Mouse (Mus musculus): Measurements from ENCODE around the gene Wdr18. TPM values are rescaled to one million over a fixed set of nuclear protein-coding genes. Genes with fewer than 3 reads are reported as not detected.

The Wdr18 gene
- polyA plus RNA-seq, 1 experiment from 2014 or later = 44.0 TPM

DNA sequence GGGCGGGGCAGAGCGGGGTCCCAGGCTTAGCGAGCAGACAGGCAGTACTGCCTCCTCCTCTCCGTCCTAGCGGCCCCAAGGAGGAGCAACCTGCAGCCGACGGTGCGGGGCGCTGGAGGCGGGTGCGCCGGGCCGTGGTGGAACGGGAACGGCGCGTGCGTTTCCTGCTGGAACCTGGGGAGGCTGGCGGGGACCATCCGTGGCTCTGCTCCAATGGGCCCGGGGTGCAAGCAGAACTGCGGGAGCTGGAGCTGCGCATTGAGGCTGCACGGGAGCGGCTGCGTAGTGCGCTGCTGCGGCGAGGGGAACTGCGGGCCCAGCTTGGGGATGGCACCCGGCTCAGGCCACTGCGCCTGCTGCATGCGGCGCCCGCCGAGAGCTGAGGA is 16.8 kb downstream of the Wdr18 start:
- no peaks in the 10 kb centered on the region for H3K4me1 ChIP-seq (replicated peaks; ENCODE audit: control insufficient read depth, insufficient read depth, low read length)
- WGBS = 75% methylated on average over 24 of the region's 36 CpGs
- peaks cover 7% of the 10 kb centered on the region; the same call in 1 of the 2 replicates for H3K27me3 ChIP-seq (replicated peaks; ENCODE audit: control insufficient read depth, insufficient read depth, low read length)
- ATAC-seq = no peak
- no peak overlapping the region for H3K4me3 ChIP-seq (ENCODE audit: low read depth, low read length)
- H3K9ac ChIP-seq (ENCODE audit: low read depth, low read length) = no peak overlapping the region
- H3K4me2 ChIP-seq (replicated peaks; ENCODE audit: low read depth) = no peak overlapping the region
- H3K9me3 ChIP-seq (ENCODE audit: control insufficient read depth) = no peaks in the 10 kb centered on the region
- TF ChIP-seq CTCF (IDR thresholded peaks at IDR 0.05; ENCODE audit: low read depth) = no peak
- peak overlapping the region; percentile 21; the same call in 1 of the 2 replicates for H3K27ac ChIP-seq (ENCODE audit: low read depth, low read length)
- H3K36me3 ChIP-seq (ENCODE audit: control insufficient read depth, insufficient read depth) = peaks cover 44% of the 10 kb centered on the region

- WGBS = 89% methylated on average over 28 of the region's 28 CpGs
- Histone ChIP-seq H3K9ac (ENCODE audit: low read depth, low read length) (no peak overlapping the region), H3K9me3 (ENCODE audit: control insufficient read depth) (no peaks in the 10 kb centered on the region), H3K4me1 (replicated peaks; ENCODE audit: control insufficient read depth, insufficient read depth, low read length) (no peaks in the 10 kb centered on the region), H3K27ac (ENCODE audit: low read depth, low read length) (no peak overlapping the region), H3K27me3 (replicated peaks; ENCODE audit: control insufficient read depth, insufficient read depth, low read length) (0 out of 2 replicates have a peak, but pooled peaks cover under 1% of the 10 kb centered on the region), H3K4me3 (ENCODE audit: low read depth, low read length) (no peak overlapping the region), H3K4me2 (replicated peaks; ENCODE audit: low read depth) (no peak overlapping the region), H3K36me3 (ENCODE audit: control insufficient read depth, insufficient read depth) (peaks cover 44% of the 10 kb centered on the region)
- ATAC-seq = no peak
- TF ChIP-seq CTCF (IDR thresholded peaks at IDR 0.05; ENCODE audit: low read depth) = no peak
Measured at GRCm38 (mm10) chr10:79977324-79977723, 17.4 kb downstream of the Wdr18 start.

DNA sequence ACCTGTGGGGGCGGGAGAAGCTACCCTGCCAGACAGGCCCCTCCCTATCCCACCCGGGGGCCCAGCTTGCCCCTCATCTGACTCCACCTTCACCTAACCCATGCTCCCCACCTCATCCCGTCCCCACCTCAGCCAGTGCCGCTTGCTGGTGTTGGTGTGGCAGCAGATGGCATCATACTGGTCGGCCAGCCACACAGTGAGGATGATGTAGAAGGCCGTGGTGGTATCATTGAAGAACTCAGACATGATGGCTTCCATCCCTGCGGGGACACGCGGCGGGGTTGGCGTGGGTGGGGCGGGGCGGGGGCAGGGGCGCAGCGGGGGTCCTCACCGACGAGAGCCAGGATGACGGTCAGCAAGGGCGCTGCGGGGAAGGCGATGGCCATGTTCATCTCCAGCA is 18.1 kb downstream of the Wdr18 start:
- H3K4me3 ChIP-seq (ENCODE audit: low read depth, low read length) = no peak overlapping the region
- ATAC-seq = no peak
- WGBS = 95% methylated on average over 21 of the region's 21 CpGs
- H3K9me3 ChIP-seq (ENCODE audit: control insufficient read depth) = no peaks in the 10 kb centered on the region
- no peak overlapping the region for H3K27ac ChIP-seq (ENCODE audit: low read depth, low read length)
- H3K9ac ChIP-seq (ENCODE audit: low read depth, low read length) = no peak overlapping the region
- no peak for TF ChIP-seq CTCF (IDR thresholded peaks at IDR 0.05; ENCODE audit: low read depth)
- no peak overlapping the region for H3K4me2 ChIP-seq (replicated peaks; ENCODE audit: low read depth)
- no peaks in the 10 kb centered on the region for H3K27me3 ChIP-seq (replicated peaks; ENCODE audit: control insufficient read depth, insufficient read depth, low read length)
- H3K36me3 ChIP-seq (ENCODE audit: control insufficient read depth, insufficient read depth) = peaks cover 44% of the 10 kb centered on the region
- 0 out of 2 replicates have a peak, but pooled peaks cover 3% of the 10 kb centered on the region for H3K4me1 ChIP-seq (replicated peaks; ENCODE audit: control insufficient read depth, insufficient read depth, low read length)

DNA sequence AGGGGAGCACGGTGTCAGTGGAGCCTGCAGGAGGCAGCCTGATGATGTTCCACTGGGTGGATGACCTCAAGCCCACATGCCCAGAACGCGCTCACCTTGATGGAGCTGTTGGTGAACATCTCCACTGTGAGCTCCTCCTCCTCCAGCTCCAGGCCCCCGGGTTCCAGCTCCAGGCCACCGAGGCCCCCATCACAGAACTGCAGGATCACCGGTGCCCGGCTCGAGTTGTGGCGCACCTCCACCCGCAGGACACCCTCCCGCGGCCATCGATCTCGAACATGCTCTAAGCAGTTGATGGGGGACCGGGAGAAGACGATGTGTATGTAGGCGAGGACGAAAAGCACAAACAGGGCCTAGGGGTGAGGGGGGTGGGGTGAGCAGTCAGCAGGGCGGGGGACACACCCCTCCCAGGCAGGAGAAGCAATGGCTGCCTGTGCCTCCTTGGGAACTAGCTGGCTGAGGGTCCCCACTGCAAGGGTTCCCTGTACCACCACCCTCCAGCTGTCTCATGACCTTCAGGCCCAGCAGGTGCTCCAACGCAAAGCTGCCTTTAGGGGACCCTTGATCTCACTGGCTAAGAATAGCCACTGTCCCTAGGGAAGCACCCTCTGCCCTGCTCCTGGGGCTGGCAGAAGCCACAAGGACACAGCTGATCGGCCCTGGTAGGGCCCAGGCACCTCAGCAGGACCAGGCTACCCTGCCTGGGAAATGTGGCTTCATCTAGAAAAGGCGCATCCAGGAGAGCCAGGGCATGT is 19.6 kb downstream of the Wdr18 start:
- no peak overlapping the region for H3K9ac ChIP-seq (ENCODE audit: low read depth, low read length)
- H3K9me3 ChIP-seq (ENCODE audit: control insufficient read depth) = no peaks in the 10 kb centered on the region
- WGBS = 90% methylated on average over 22 of the region's 22 CpGs
- H3K27ac ChIP-seq (ENCODE audit: low read depth, low read length) = no peak overlapping the region
- H3K4me2 ChIP-seq (replicated peaks; ENCODE audit: low read depth) = no peak overlapping the region
- H3K36me3 ChIP-seq (ENCODE audit: control insufficient read depth, insufficient read depth) = peaks cover 44% of the 10 kb centered on the region
- 0 out of 2 replicates have a peak, but pooled peaks cover 5% of the 10 kb centered on the region for H3K4me1 ChIP-seq (replicated peaks; ENCODE audit: control insufficient read depth, insufficient read depth, low read length)
- no peak overlapping the region for H3K4me3 ChIP-seq (ENCODE audit: low read depth, low read length)
- no peak for ATAC-seq
- no peaks in the 10 kb centered on the region for H3K27me3 ChIP-seq (replicated peaks; ENCODE audit: control insufficient read depth, insufficient read depth, low read length)
- no peak for TF ChIP-seq CTCF (IDR thresholded peaks at IDR 0.05; ENCODE audit: low read depth)

GRCm38 (mm10) chr10:79983205-79983604 is 23.3 kb downstream of the Wdr18 start:
- Histone ChIP-seq H3K4me2 (replicated peaks; ENCODE audit: low read depth) (peak overlapping the region; percentile 88), H3K9ac (ENCODE audit: low read depth, low read length) (peak overlapping the region; percentile 91), H3K4me1 (replicated peaks; ENCODE audit: control insufficient read depth, insufficient read depth, low read length) (0 out of 2 replicates have a peak, but pooled peaks cover 5% of the 10 kb centered on the region), H3K4me3 (ENCODE audit: low read depth, low read length) (peak overlapping the region; percentile 70), H3K9me3 (ENCODE audit: control insufficient read depth) (no peaks in the 10 kb centered on the region), H3K27ac (ENCODE audit: low read depth, low read length) (peak overlapping the region; percentile 96; the same call in 1 of the 2 replicates), H3K27me3 (replicated peaks; ENCODE audit: control insufficient read depth, insufficient read depth, low read length) (no peaks in the 10 kb centered on the region), H3K36me3 (ENCODE audit: control insufficient read depth, insufficient read depth) (peaks cover 14% of the 10 kb centered on the region)
- WGBS = 65% methylated on average over 5 of the region's 5 CpGs
- no peak for ATAC-seq
- no peak for TF ChIP-seq CTCF (IDR thresholded peaks at IDR 0.05; ENCODE audit: low read depth)

GRCm38 (mm10) chr10:79983670-79984069 is 23.7 kb downstream of the Wdr18 start:
- no peak for TF ChIP-seq CTCF (IDR thresholded peaks at IDR 0.05; ENCODE audit: low read depth)

More at GRCm38 (mm10) chr10:79983670-79984069, 23.7 kb downstream of the Wdr18 start:
- Histone ChIP-seq H3K4me1 (replicated peaks; ENCODE audit: control insufficient read depth, insufficient read depth, low read length) (0 out of 2 replicates have a peak, but pooled peaks cover 5% of the 10 kb centered on the region), H3K36me3 (ENCODE audit: control insufficient read depth, insufficient read depth) (peaks cover 9% of the 10 kb centered on the region; the same call in 1 of the 2 replicates), H3K4me3 (ENCODE audit: low read depth, low read length) (peak overlapping the region; percentile 70), H3K27me3 (replicated peaks; ENCODE audit: control insufficient read depth, insufficient read depth, low read length) (no peaks in the 10 kb centered on the region), H3K9ac (ENCODE audit: low read depth, low read length) (peak overlapping the region; percentile 91), H3K27ac (ENCODE audit: low read depth, low read length) (peak overlapping the region; percentile 96), H3K4me2 (replicated peaks; ENCODE audit: low read depth) (peak overlapping the region; percentile 88), H3K9me3 (ENCODE audit: control insufficient read depth) (no peaks in the 10 kb centered on the region)
- under 1% methylated on average over 11 of the region's 21 CpGs for WGBS
- ATAC-seq = no peak

All from intestine, postnatal 0 days (tissue).